Mouse (Mus musculus) cerebellum, postnatal 25 days (tissue): ENCODE measurements around the gene Pcmt1.

Experiments used
- DNase-seq, 2 experiments: peaks; one replicate each; pipeline ENCODE4 v3.0.0; 2021; ENCODE audit warnings: mixed read lengths in 2 of 2

The Pcmt1 gene

GRCm38 (mm10) chr10:7582891-7583557 lies 97.9 kb downstream of the Pcmt1 start:
- DNase-seq, result no peak

- DNase-seq, result no peak
Measured at GRCm38 (mm10) chr10:7582157-7582890, 98.6 kb downstream of the Pcmt1 start.

- DNase-seq, result no peak
Measured at GRCm38 (mm10) chr10:7581401-7581800, 99.5 kb downstream of the Pcmt1 start.
